Mouse (Mus musculus) MEL (cell line): Measurements from ENCODE around the gene Cadm2.
A peak's percentile ranks its signal among the peaks of the same experiment; 100 is the strongest.

Experiments used
- CHD2 ChIP-seq: IDR thresholded peaks from 2 replicates; pipeline ENCODE4 v1.6.1; 2011; ENCODE audit warnings: low read length, improper control_type of control experiment
- CTCF ChIP-seq, 3 experiments: IDR thresholded peaks in 2 of 3; conservative IDR thresholded peaks in 1 of 3; 2 replicates each; pipeline ENCODE4 v1.5.1; 2011 to 2012; ENCODE audit warnings: low read length in 3 of 3, low read depth in 2 of 3, mild to moderate bottlenecking in 2 of 3, improper control_type of control experiment in 1 of 3, inconsistent platforms in 1 of 3, mixed read lengths in 1 of 3, moderate library complexity in 1 of 3; ENCODE audit not compliant: control insufficient read depth in 1 of 3, insufficient read depth in 1 of 3, poor library complexity in 1 of 3, severe bottlenecking in 1 of 3
- HCFC1 ChIP-seq: IDR thresholded peaks from 2 replicates; pipeline ENCODE4 v1.6.1; 2012; ENCODE audit warnings: low read depth, mild to moderate bottlenecking, inconsistent platforms, low read length, improper control_type of control experiment, moderate library complexity
- MAX ChIP-seq: IDR thresholded peaks from 2 replicates; pipeline ENCODE4 v1.6.1; 2011; ENCODE audit warnings: low read length, improper control_type of control experiment
- POLR2A ChIP-seq, 2 experiments: IDR thresholded peaks; 2 replicates each; pipeline ENCODE4 v1.6.1; 2011 to 2012; ENCODE audit warnings: low read length in 2 of 2, mild to moderate bottlenecking in 2 of 2, control low read depth in 1 of 2, improper control_type of control experiment in 1 of 2, low read depth in 1 of 2, moderate library complexity in 1 of 2; ENCODE audit not compliant: control insufficient read depth in 1 of 2, insufficient read depth in 1 of 2, poor library complexity in 1 of 2
- POLR2AphosphoS5 ChIP-seq: IDR thresholded peaks from 2 replicates; pipeline ENCODE4 v1.6.1; 2012; ENCODE audit warnings: low read depth, borderline replicate concordance, mild to moderate bottlenecking, inconsistent platforms, low read length, moderate library complexity, mixed read lengths
- RAD21 ChIP-seq: IDR thresholded peaks from 2 replicates; pipeline ENCODE4 v1.6.1; 2011; ENCODE audit warnings: mild to moderate bottlenecking, low read depth, low read length, improper control_type of control experiment

- TF ChIP-seq CTCF (IDR thresholded peaks at IDR 0.05 in 2 of 3, conservative IDR thresholded peaks at IDR 0.05 in 1 of 3; ENCODE audit: control insufficient read depth in 1 of 3, insufficient read depth in 1 of 3, low read depth in 2 of 3, low read length in 3 of 3, poor library complexity in 1 of 3, severe bottlenecking in 1 of 3) (peak in 1 of 3 experiments; percentile 18; a peak in 1 of 6 replicates), CHD2 (no peak), MAX (no peak), POLR2AphosphoS5 (no peak), POLR2A (IDR thresholded peaks at IDR 0.05; ENCODE audit: control insufficient read depth in 1 of 2, insufficient read depth in 1 of 2, low read depth in 1 of 2, low read length in 2 of 2, poor library complexity in 1 of 2) (no peak), RAD21 (no peak; the same call in 1 of the 2 replicates), HCFC1 (no peak)
These were observed 6.8 kb downstream of the Cadm2 start for GRCm38 (mm10) chr16:67613876-67614275.
